In the genomic region with DNA sequence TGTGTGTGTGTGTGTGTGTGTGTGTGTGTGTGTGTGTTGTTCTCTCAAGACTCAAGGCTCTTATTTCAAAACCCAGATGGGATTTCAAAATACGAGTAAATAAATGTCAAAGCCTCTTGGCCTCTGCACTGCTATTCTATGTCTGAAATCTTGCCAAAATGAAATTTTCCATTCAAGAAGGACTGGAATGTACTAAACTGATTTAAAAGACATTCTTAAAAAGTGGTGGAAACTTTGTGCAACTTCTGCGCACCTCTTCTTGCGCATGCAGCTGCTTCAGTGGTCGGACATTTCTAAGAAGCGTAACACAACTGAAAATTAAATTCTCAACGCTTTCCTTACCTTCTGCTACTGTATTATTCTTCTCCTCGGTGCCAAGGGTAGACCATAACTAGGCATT, we compare ENCODE assay signal across 8 mouse cellular contexts. TPM values are rescaled to one million over a fixed set of nuclear protein-coding genes. Genes with fewer than 3 reads are reported as not detected.
DNase-seq lines count a peak whose midpoint lies in the region; ATAC-seq and TF ChIP-seq lines count a peak whose summit lies in the region.

No protein-coding gene starts in this region.

- DNase-seq in heart, adult 18-20 months: peak; percentile 17 to 31
- DNase-seq in heart, embryonic 10.5 days (ENCODE audit: low spot score): no peak
- no peak for DNase-seq in midbrain, embryonic 11.5 days (ENCODE audit: low spot score, missing footprints)
- DNase-seq in limb, embryonic 14.5 days (ENCODE audit: low spot score): peak; percentile 79
- no peak for DNase-seq in embryo, embryonic 11 days
- DNase-seq in thymus, adult 2 months: no peak

- no peaks in the 10 kb centered on the region for H3K4me1 ChIP-seq in heart, embryonic 10.5 days
- peaks cover 13% of the 10 kb centered on the region for H3K4me1 ChIP-seq in midbrain, embryonic 13.5 days (replicated peaks)
- H3K4me1 ChIP-seq in midbrain, embryonic 11.5 days (ENCODE audit: control insufficient read depth, insufficient read depth, low read length): peaks cover 2% of the 10 kb centered on the region; the same call in 1 of the 2 replicates
- 0 out of 2 replicates have a peak, but pooled peaks cover 3% of the 10 kb centered on the region for H3K4me1 ChIP-seq in limb, embryonic 14.5 days (ENCODE audit: control insufficient read depth, insufficient read depth, low read length)
- H3K4me1 ChIP-seq in stomach, embryonic 15.5 days: no peaks in the 10 kb centered on the region
- H3K4me1 ChIP-seq in thymus, adult 2 months (replicated peaks; ENCODE audit: control insufficient read depth, insufficient read depth, low read length): peaks cover 5% of the 10 kb centered on the region; the same call in 1 of the 2 replicates

- no peak overlapping the region for H3K27ac ChIP-seq in heart, embryonic 10.5 days
- H3K27ac ChIP-seq in midbrain, embryonic 13.5 days: no peak overlapping the region
- H3K27ac ChIP-seq in midbrain, embryonic 11.5 days (ENCODE audit: low read depth, low read length): no peak overlapping the region
- peak overlapping the region; percentile 53 for H3K27ac ChIP-seq in limb, embryonic 14.5 days (replicated peaks; ENCODE audit: low read depth, low read length)
- peak overlapping the region; percentile 48; the same call in 1 of the 2 replicates for H3K27ac ChIP-seq in stomach, embryonic 15.5 days
- no peak overlapping the region for H3K27ac ChIP-seq in thymus, adult 2 months (ENCODE audit: control insufficient read depth, insufficient read depth, low read length)

- no peaks in the 10 kb centered on the region for H3K27me3 ChIP-seq in heart, embryonic 10.5 days (ENCODE audit: insufficient read depth, poor library complexity, severe bottlenecking)
- peaks cover 4% of the 10 kb centered on the region; the same call in 1 of the 2 replicates for H3K27me3 ChIP-seq in midbrain, embryonic 13.5 days
- H3K27me3 ChIP-seq in midbrain, embryonic 11.5 days (ENCODE audit: control insufficient read depth, insufficient read depth, low read length): no peaks in the 10 kb centered on the region
- H3K27me3 ChIP-seq in limb, embryonic 14.5 days (ENCODE audit: control insufficient read depth, insufficient read depth, low read length): no peaks in the 10 kb centered on the region
- no peaks in the 10 kb centered on the region for H3K27me3 ChIP-seq in stomach, embryonic 15.5 days (replicated peaks)
- no peaks in the 10 kb centered on the region for H3K27me3 ChIP-seq in thymus, adult 2 months (ENCODE audit: control insufficient read depth, insufficient read depth, low read length)

- no peak for TF ChIP-seq CTCF in thymus, adult 2 months (IDR thresholded peaks at IDR 0.05; ENCODE audit: borderline replicate concordance, control insufficient read depth, extremely low read depth, insufficient read depth, low read length, poor library complexity)

- WGBS in heart, embryonic 10.5 days: 78% methylated on average over 7 of the region's 7 CpGs
- 78% methylated on average over 7 of the region's 7 CpGs for WGBS in midbrain, embryonic 13.5 days
- WGBS in midbrain, embryonic 11.5 days: 82% methylated on average over 7 of the region's 7 CpGs
- WGBS in limb, embryonic 14.5 days: 53% methylated on average over 7 of the region's 7 CpGs
- 58% methylated on average over 7 of the region's 7 CpGs for WGBS in stomach, embryonic 15.5 days
- WGBS in thymus, adult 2 months: 92% methylated on average over 7 of the region's 7 CpGs

- no peak overlapping the region for H3K4me3 ChIP-seq in heart, embryonic 10.5 days
- H3K4me3 ChIP-seq in midbrain, embryonic 13.5 days (replicated peaks): no peak overlapping the region
- no peak overlapping the region for H3K4me3 ChIP-seq in midbrain, embryonic 11.5 days (ENCODE audit: low read depth, low read length)
- H3K4me3 ChIP-seq in limb, embryonic 14.5 days (replicated peaks; ENCODE audit: low read length): peak overlapping the region; percentile 60
- H3K4me3 ChIP-seq in stomach, embryonic 15.5 days (replicated peaks): no peak overlapping the region
- H3K4me3 ChIP-seq in thymus, adult 2 months (ENCODE audit: control insufficient read depth, insufficient read depth, low read length): no peak overlapping the region

- no peaks in the 10 kb centered on the region for H3K36me3 ChIP-seq in heart, embryonic 10.5 days
- H3K36me3 ChIP-seq in midbrain, embryonic 13.5 days: no peaks in the 10 kb centered on the region
- no peaks in the 10 kb centered on the region for H3K36me3 ChIP-seq in midbrain, embryonic 11.5 days (ENCODE audit: control insufficient read depth, insufficient read depth, low read length)
- no peaks in the 10 kb centered on the region for H3K36me3 ChIP-seq in limb, embryonic 14.5 days (ENCODE audit: control insufficient read depth, insufficient read depth, low read length)
- no peaks in the 10 kb centered on the region for H3K36me3 ChIP-seq in stomach, embryonic 15.5 days
- no peaks in the 10 kb centered on the region for H3K36me3 ChIP-seq in thymus, adult 2 months (ENCODE audit: control insufficient read depth, insufficient read depth, low read length)

- no peak for TF ChIP-seq POLR2A in limb, embryonic 14.5 days (IDR thresholded peaks at IDR 0.05; ENCODE audit: borderline replicate concordance, extremely low read depth, insufficient read depth, insufficient read length)
- no peak for TF ChIP-seq POLR2A in thymus, adult 2 months (IDR thresholded peaks at IDR 0.05; ENCODE audit: control insufficient read depth, extremely low read depth, insufficient read depth, low read length, poor library complexity)

- no peak for ATAC-seq in midbrain, embryonic 13.5 days
- ATAC-seq in midbrain, embryonic 11.5 days (ENCODE audit: low FRiP score): no peak
- 0 out of 2 replicates have a peak, but pooled peaks have one; percentile 3 for ATAC-seq in limb, embryonic 14.5 days (ENCODE audit: low FRiP score, low read depth)
- no peak for ATAC-seq in stomach, embryonic 15.5 days (ENCODE audit: insufficient read depth, low FRiP score, low read depth)

- H3K4me2 ChIP-seq in midbrain, embryonic 13.5 days (replicated peaks): peak overlapping the region; percentile 99; the same call in 1 of the 2 replicates
- no peak overlapping the region for H3K4me2 ChIP-seq in midbrain, embryonic 11.5 days
- peak overlapping the region; percentile 98 for H3K4me2 ChIP-seq in limb, embryonic 14.5 days (replicated peaks; ENCODE audit: low read depth, low read length, severe bottlenecking)
- H3K4me2 ChIP-seq in stomach, embryonic 15.5 days: peak overlapping the region; percentile 97

- H3K9me3 ChIP-seq in heart, embryonic 10.5 days: no peaks in the 10 kb centered on the region
- H3K9me3 ChIP-seq in midbrain, embryonic 13.5 days: no peaks in the 10 kb centered on the region
- H3K9me3 ChIP-seq in midbrain, embryonic 11.5 days (ENCODE audit: control insufficient read depth, low read length): no peaks in the 10 kb centered on the region
- H3K9me3 ChIP-seq in limb, embryonic 14.5 days (ENCODE audit: control insufficient read depth, low read length): no peaks in the 10 kb centered on the region
- H3K9me3 ChIP-seq in stomach, embryonic 15.5 days: no peaks in the 10 kb centered on the region

- no peak overlapping the region for H3K9ac ChIP-seq in midbrain, embryonic 13.5 days (replicated peaks)
- no peak overlapping the region for H3K9ac ChIP-seq in midbrain, embryonic 11.5 days (ENCODE audit: low read length)
- H3K9ac ChIP-seq in limb, embryonic 14.5 days (ENCODE audit: low read depth, low read length, severe bottlenecking): no peak overlapping the region
- no peak overlapping the region for H3K9ac ChIP-seq in stomach, embryonic 15.5 days

RNA-seq across cellular contexts. Expression of a gene that starts 1.9 kb away (rescaled TPM):
- total RNA-seq in heart, adult 18-20 months (2021): 1 to 10 TPM; 9.6 to 9.8 TPM
- polyA plus RNA-seq in heart, embryonic 10.5 days (2016; fragmentation: Nextera tagmentation; extraction: Ambion mirVana): 18.5 and 21.1 TPM in 2 replicates
- 17.0 and 19.4 TPM in 2 replicates for polyA plus RNA-seq in midbrain, embryonic 13.5 days (2015; fragmentation: Nextera tagmentation; extraction: Ambion mirVana)
- 12.7 and 15.1 TPM in 2 replicates for polyA plus RNA-seq in midbrain, embryonic 11.5 days (2014; fragmentation: Nextera tagmentation; extraction: Ambion mirVana)
- 10.6 and 13.5 TPM in 2 replicates for polyA plus RNA-seq in limb, embryonic 14.5 days (2012; rRNA removed)
- 22.1 and 25.5 TPM in 2 replicates for polyA plus RNA-seq in limb, embryonic 14.5 days (2014; fragmentation: Nextera tagmentation; extraction: Ambion mirVana)
- 35.8 and 41.8 TPM in 2 replicates for polyA plus RNA-seq in stomach, embryonic 15.5 days (2015; fragmentation: Nextera tagmentation; extraction: Ambion mirVana)
- polyA plus RNA-seq in thymus, adult 2 months (2012; rRNA removed): 1.1 and 2.0 TPM in 2 replicates

Comparison
In these comparisons a context has a peak if more than half of its experiments do, and no peak if none do; other contexts are left out.
1. DNase-seq: peak in heart, adult 18-20 months (2 of 2) and limb, embryonic 14.5 days (single experiment); none in heart, embryonic 10.5 days (single experiment), midbrain, embryonic 11.5 days (single experiment), embryo, embryonic 11 days (single experiment) and thymus, adult 2 months (single experiment).
2. H3K27ac ChIP-seq: peak in limb, embryonic 14.5 days (single experiment) and stomach, embryonic 15.5 days (single experiment); none in heart, embryonic 10.5 days (single experiment), midbrain, embryonic 13.5 days (single experiment), midbrain, embryonic 11.5 days (single experiment) and thymus, adult 2 months (single experiment).